Comparison of ENCODE assay signal across 8 mouse cellular contexts in the genomic region with DNA sequence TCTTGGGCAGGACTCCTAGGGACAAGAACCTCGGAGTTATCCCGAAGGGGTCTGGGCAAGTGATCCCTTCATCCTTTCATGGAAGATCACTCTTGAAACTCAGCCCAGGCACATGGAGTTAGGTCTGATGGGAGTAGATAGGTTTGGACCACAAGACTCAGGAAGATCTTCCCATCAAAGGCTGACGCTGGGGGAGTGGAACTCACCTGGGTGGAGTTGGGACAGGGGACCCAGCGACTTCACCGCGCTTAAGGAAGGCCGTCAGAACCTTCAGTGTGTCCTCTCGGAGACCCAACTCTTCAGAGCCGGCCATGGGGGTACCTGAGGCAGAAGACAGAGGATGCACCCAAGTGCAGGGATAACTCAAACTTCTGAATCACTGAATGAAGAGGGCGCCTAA. TPM values are rescaled to one million over a fixed set of nuclear protein-coding genes. Genes with fewer than 3 reads are reported as not detected.
DNase-seq lines count a peak whose midpoint lies in the region; ATAC-seq lines count a peak whose summit lies in the region.

No protein-coding gene starts in this region.

- peak overlapping the region; percentile 79 for H3K4me3 ChIP-seq in kidney, embryonic 15.5 days (replicated peaks)
- peak overlapping the region; percentile 92 for H3K4me3 ChIP-seq in brown adipose tissue, adult 24 weeks (ENCODE audit: insufficient read depth, low read depth, low read length)
- peak overlapping the region; percentile 63 for H3K4me3 ChIP-seq in hindbrain, embryonic 12.5 days
- peak overlapping the region; percentile 68 for H3K4me3 ChIP-seq in midbrain, embryonic 12.5 days

- no peaks in the 10 kb centered on the region for H3K27me3 ChIP-seq in kidney, embryonic 15.5 days
- H3K27me3 ChIP-seq in hindbrain, embryonic 12.5 days = no peaks in the 10 kb centered on the region
- H3K27me3 ChIP-seq in midbrain, embryonic 12.5 days = no peaks in the 10 kb centered on the region

- peaks cover 45% of the 10 kb centered on the region for H3K4me1 ChIP-seq in kidney, embryonic 15.5 days
- peaks cover 10% of the 10 kb centered on the region for H3K4me1 ChIP-seq in brown adipose tissue, adult 24 weeks (ENCODE audit: control insufficient read depth, insufficient read depth, insufficient read length, low read length)
- H3K4me1 ChIP-seq in hindbrain, embryonic 12.5 days = peaks cover 27% of the 10 kb centered on the region
- H3K4me1 ChIP-seq in midbrain, embryonic 12.5 days = peaks cover 37% of the 10 kb centered on the region

- H3K9ac ChIP-seq in kidney, embryonic 15.5 days = peak overlapping the region; percentile 70
- H3K9ac ChIP-seq in hindbrain, embryonic 12.5 days = peak overlapping the region; percentile 69
- peak overlapping the region; percentile 82 for H3K9ac ChIP-seq in midbrain, embryonic 12.5 days (replicated peaks)

- DNase-seq in kidney, adult 8-10 months = no peak
- DNase-seq in ovary, postnatal 10 days (ENCODE audit: low spot score) = no peak
- no peak for DNase-seq in left cerebral cortex, adult 9 months (ENCODE audit: low spot score in 2 of 2)
- no peak for DNase-seq in gastrocnemius, postnatal 4 days (ENCODE audit: low spot score in 2 of 2)

- peaks cover 67% of the 10 kb centered on the region for H3K36me3 ChIP-seq in kidney, embryonic 15.5 days
- peaks cover 58% of the 10 kb centered on the region for H3K36me3 ChIP-seq in hindbrain, embryonic 12.5 days
- peaks cover 45% of the 10 kb centered on the region for H3K36me3 ChIP-seq in midbrain, embryonic 12.5 days

- WGBS in kidney, embryonic 15.5 days = 12% methylated on average over 10 of the region's 10 CpGs
- 13% methylated on average over 10 of the region's 10 CpGs for WGBS in hindbrain, embryonic 12.5 days
- WGBS in midbrain, embryonic 12.5 days = 13% methylated on average over 10 of the region's 10 CpGs

- no peak for ATAC-seq in kidney, embryonic 15.5 days (replicated peaks; ENCODE audit: low FRiP score)
- ATAC-seq in hindbrain, embryonic 12.5 days (ENCODE audit: low FRiP score) = no peak
- ATAC-seq in midbrain, embryonic 12.5 days (ENCODE audit: low FRiP score, low read depth) = no peak

- H3K27ac ChIP-seq in kidney, embryonic 15.5 days = peak overlapping the region; percentile 94
- H3K27ac ChIP-seq in brown adipose tissue, adult 24 weeks (replicated peaks; ENCODE audit: low read depth, low read length) = peak overlapping the region; percentile 44; the same call in 1 of the 2 replicates
- no peak overlapping the region for H3K27ac ChIP-seq in hindbrain, embryonic 12.5 days
- H3K27ac ChIP-seq in midbrain, embryonic 12.5 days (replicated peaks) = peak overlapping the region; percentile 80; the same call in 1 of the 2 replicates

- H3K9me3 ChIP-seq in kidney, embryonic 15.5 days (replicated peaks) = no peaks in the 10 kb centered on the region
- no peaks in the 10 kb centered on the region for H3K9me3 ChIP-seq in hindbrain, embryonic 12.5 days (replicated peaks)
- H3K9me3 ChIP-seq in midbrain, embryonic 12.5 days = no peaks in the 10 kb centered on the region

- H3K4me2 ChIP-seq in kidney, embryonic 15.5 days = peak overlapping the region; percentile 91
- H3K4me2 ChIP-seq in hindbrain, embryonic 12.5 days (replicated peaks) = peak overlapping the region; percentile 71
- H3K4me2 ChIP-seq in midbrain, embryonic 12.5 days (replicated peaks) = peak overlapping the region; percentile 79

RNA-seq across cellular contexts. Expression of gene Irf3, which starts 0.8 kb away (rescaled TPM):
- 86.4 and 90.4 TPM in 2 replicates for polyA plus RNA-seq in kidney, embryonic 15.5 days (2015; fragmentation: Nextera tagmentation; extraction: Ambion mirVana)
- 40.8 and 41.4 TPM in 2 replicates for polyA plus RNA-seq in brown adipose tissue, adult 24 weeks (2012; ENCODE audit: insufficient read depth, insufficient read length, missing spikeins)
- 62.7 and 74.3 TPM in 2 replicates for polyA plus RNA-seq in hindbrain, embryonic 12.5 days (2016; fragmentation: Nextera tagmentation; extraction: Ambion mirVana)
- polyA plus RNA-seq in midbrain, embryonic 12.5 days (2016; fragmentation: Nextera tagmentation; extraction: Ambion mirVana) = 66.7 and 70.6 TPM in 2 replicates
- 10 to 100 TPM; 46.0 to 50.4 TPM for total RNA-seq in gastrocnemius, postnatal 4 days (2021)

RNA-seq across cellular contexts. Expression of gene Bcl2l12, which starts 1.8 kb away (rescaled TPM):
- 60.7 and 66.5 TPM in 2 replicates for polyA plus RNA-seq in kidney, embryonic 15.5 days (2015; fragmentation: Nextera tagmentation; extraction: Ambion mirVana)
- polyA plus RNA-seq in brown adipose tissue, adult 24 weeks (2012; ENCODE audit: insufficient read depth, insufficient read length, missing spikeins) = 8.9 and 9.1 TPM in 2 replicates
- 46.7 and 46.8 TPM in 2 replicates for polyA plus RNA-seq in hindbrain, embryonic 12.5 days (2016; fragmentation: Nextera tagmentation; extraction: Ambion mirVana)
- polyA plus RNA-seq in midbrain, embryonic 12.5 days (2016; fragmentation: Nextera tagmentation; extraction: Ambion mirVana) = 50.5 and 54.7 TPM in 2 replicates
- 10 to 100 TPM; 21.5 to 22.0 TPM for total RNA-seq in gastrocnemius, postnatal 4 days (2021)

RNA-seq across cellular contexts. Expression of gene Prmt1, which starts 10.3 kb away (rescaled TPM):
- 704 and 710 TPM in 2 replicates for polyA plus RNA-seq in kidney, embryonic 15.5 days (2015; fragmentation: Nextera tagmentation; extraction: Ambion mirVana)
- polyA plus RNA-seq in brown adipose tissue, adult 24 weeks (2012; ENCODE audit: insufficient read depth, insufficient read length, missing spikeins) = 47.1 and 73.7 TPM in 2 replicates
- polyA plus RNA-seq in hindbrain, embryonic 12.5 days (2016; fragmentation: Nextera tagmentation; extraction: Ambion mirVana) = 551 and 566 TPM in 2 replicates
- polyA plus RNA-seq in midbrain, embryonic 12.5 days (2016; fragmentation: Nextera tagmentation; extraction: Ambion mirVana) = 643 and 658 TPM in 2 replicates
- total RNA-seq in gastrocnemius, postnatal 4 days (2021) = 100 to 1,000 TPM; 318 to 331 TPM

RNA-seq across cellular contexts. Expression of gene Scaf1, which starts 19.5 kb away (rescaled TPM):
- 35.5 and 40.1 TPM in 2 replicates for polyA plus RNA-seq in kidney, embryonic 15.5 days (2015; fragmentation: Nextera tagmentation; extraction: Ambion mirVana)
- 26.3 and 27.5 TPM in 2 replicates for polyA plus RNA-seq in brown adipose tissue, adult 24 weeks (2012; ENCODE audit: insufficient read depth, insufficient read length, missing spikeins)
- 50.6 and 52.4 TPM in 2 replicates for polyA plus RNA-seq in hindbrain, embryonic 12.5 days (2016; fragmentation: Nextera tagmentation; extraction: Ambion mirVana)
- polyA plus RNA-seq in midbrain, embryonic 12.5 days (2016; fragmentation: Nextera tagmentation; extraction: Ambion mirVana) = 48.1 and 52.4 TPM in 2 replicates
- total RNA-seq in gastrocnemius, postnatal 4 days (2021) = 10 to 100 TPM; 74.1 to 76.0 TPM

RNA-seq across cellular contexts. Expression of gene Rras, which starts 21.1 kb away (rescaled TPM):
- 32.6 and 43.2 TPM in 2 replicates for polyA plus RNA-seq in kidney, embryonic 15.5 days (2015; fragmentation: Nextera tagmentation; extraction: Ambion mirVana)
- 76.5 and 82.6 TPM in 2 replicates for polyA plus RNA-seq in brown adipose tissue, adult 24 weeks (2012; ENCODE audit: insufficient read depth, insufficient read length, missing spikeins)
- 22.6 and 23.2 TPM in 2 replicates for polyA plus RNA-seq in hindbrain, embryonic 12.5 days (2016; fragmentation: Nextera tagmentation; extraction: Ambion mirVana)
- 15.6 and 17.3 TPM in 2 replicates for polyA plus RNA-seq in midbrain, embryonic 12.5 days (2016; fragmentation: Nextera tagmentation; extraction: Ambion mirVana)
- 100 to 1,000 TPM; 119 to 123 TPM for total RNA-seq in gastrocnemius, postnatal 4 days (2021)
